Mouse (Mus musculus): ENCODE data around the gene Stard5. TPM values are rescaled to one million over a fixed set of nuclear protein-coding genes. Genes with fewer than 3 reads are reported as not detected.

Stard5 gene
- polyA plus RNA-seq, 1 experiment: 37.0 TPM

DNA sequence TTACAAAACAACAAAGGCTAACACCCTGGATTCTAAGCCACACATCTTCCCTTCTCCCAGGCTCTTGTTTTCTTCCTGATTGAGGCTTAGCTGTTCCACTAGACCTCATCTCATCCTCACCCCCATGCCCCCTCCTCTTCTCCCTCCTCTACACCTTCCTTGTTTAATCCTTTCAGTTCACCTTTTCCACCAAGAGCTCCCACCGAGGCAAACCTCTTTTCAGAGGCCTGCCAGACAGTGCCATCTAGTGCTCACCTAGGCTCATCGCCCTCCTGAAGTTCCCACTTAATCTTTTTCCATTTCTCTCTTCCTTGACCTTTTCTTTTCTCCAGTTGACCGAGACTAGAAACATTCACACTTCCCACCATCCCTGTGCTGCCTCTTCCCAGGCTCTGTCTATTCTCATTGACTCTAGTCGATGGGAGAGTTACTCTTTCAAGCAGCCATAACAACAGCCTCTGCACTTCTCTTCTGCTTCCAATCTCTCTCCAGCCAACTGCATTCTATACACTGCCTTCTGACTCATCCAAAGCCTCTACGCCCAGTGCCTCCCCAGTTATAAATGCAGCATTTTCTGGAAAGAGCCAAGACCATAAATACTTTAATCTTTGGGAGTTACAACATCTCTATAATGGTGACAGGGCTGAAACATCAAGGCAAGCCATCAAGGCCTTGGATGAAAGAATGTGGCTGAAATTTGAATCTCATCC lies 43.9 kb downstream of the Stard5 start:
- Histone ChIP-seq H3K4me1 (ENCODE audit: control insufficient read depth, insufficient read depth, low read length) (peaks cover under 1% of the 10 kb centered on the region; the same call in 1 of the 2 replicates), H3K4me3 (ENCODE audit: insufficient read depth, low read length) (no peak overlapping the region), H3K27ac (ENCODE audit: insufficient read depth, low read depth, low read length) (no peak overlapping the region)
- TF ChIP-seq CTCF (IDR thresholded peaks at IDR 0.05; ENCODE audit: low read depth, low read length): peak; percentile 77
- TF ChIP-seq POLR2A (IDR thresholded peaks at IDR 0.05; ENCODE audit: borderline replicate concordance, low read depth, low read length): no peak

DNA sequence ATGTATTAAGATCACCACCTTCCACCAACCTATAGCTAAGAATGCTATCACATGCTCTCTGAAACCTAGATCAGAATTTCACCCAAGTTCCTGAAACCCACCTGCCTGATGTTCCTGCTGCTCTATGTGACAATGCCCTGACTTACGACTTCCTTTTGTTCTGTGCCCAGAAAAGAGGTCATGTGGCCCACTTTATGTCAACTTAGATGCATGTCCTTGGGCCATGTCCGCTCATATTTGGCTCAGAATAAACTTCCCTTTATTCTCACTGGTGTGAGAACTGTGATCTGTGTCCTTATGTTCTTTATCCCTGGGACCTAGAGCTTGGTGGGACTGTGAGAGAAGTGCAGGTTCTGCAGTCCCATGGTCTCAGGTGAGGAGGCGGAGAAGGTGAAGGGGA lies 45.5 kb downstream of the Stard5 start:
- Histone ChIP-seq H3K27ac (ENCODE audit: insufficient read depth, low read depth, low read length) (no peak overlapping the region), H3K4me1 (ENCODE audit: control insufficient read depth, insufficient read depth, low read length) (no peaks in the 10 kb centered on the region), H3K4me3 (ENCODE audit: insufficient read depth, low read length) (no peak overlapping the region)
- TF ChIP-seq POLR2A (IDR thresholded peaks at IDR 0.05; ENCODE audit: borderline replicate concordance, low read depth, low read length) (no peak), CTCF (IDR thresholded peaks at IDR 0.05; ENCODE audit: low read depth, low read length) (no peak)

- no peak overlapping the region for H3K4me3 ChIP-seq (ENCODE audit: insufficient read depth, low read length)
- no peaks in the 10 kb centered on the region for H3K4me1 ChIP-seq (ENCODE audit: control insufficient read depth, insufficient read depth, low read length)
- no peak for TF ChIP-seq CTCF (IDR thresholded peaks at IDR 0.05; ENCODE audit: low read depth, low read length)
- TF ChIP-seq POLR2A (IDR thresholded peaks at IDR 0.05; ENCODE audit: borderline replicate concordance, low read depth, low read length): no peak
- no peak overlapping the region for H3K27ac ChIP-seq (ENCODE audit: insufficient read depth, low read depth, low read length)
Measured at GRCm38 (mm10) chr7:83678506-83678905, 46.7 kb downstream of the Stard5 start.

GRCm38 (mm10) chr7:83682640-83683274 lies 51.0 kb downstream of the Stard5 start:
- H3K27ac ChIP-seq (ENCODE audit: insufficient read depth, low read depth, low read length): no peak overlapping the region
- no peak overlapping the region for H3K4me3 ChIP-seq (ENCODE audit: insufficient read depth, low read length)
- peaks cover 7% of the 10 kb centered on the region for H3K4me1 ChIP-seq (ENCODE audit: control insufficient read depth, insufficient read depth, low read length)
- no peak for TF ChIP-seq CTCF (IDR thresholded peaks at IDR 0.05; ENCODE audit: low read depth, low read length)

- no peak overlapping the region for H3K4me3 ChIP-seq (ENCODE audit: insufficient read depth, low read length)
- no peak for TF ChIP-seq POLR2A (IDR thresholded peaks at IDR 0.05; ENCODE audit: borderline replicate concordance, low read depth, low read length)
- no peak for TF ChIP-seq CTCF (IDR thresholded peaks at IDR 0.05; ENCODE audit: low read depth, low read length)
- H3K27ac ChIP-seq (ENCODE audit: insufficient read depth, low read depth, low read length): no peak overlapping the region
- H3K4me1 ChIP-seq (ENCODE audit: control insufficient read depth, insufficient read depth, low read length): no peaks in the 10 kb centered on the region
Measured at GRCm38 (mm10) chr7:83695449-83696212, 63.9 kb downstream of the Stard5 start.

DNA sequence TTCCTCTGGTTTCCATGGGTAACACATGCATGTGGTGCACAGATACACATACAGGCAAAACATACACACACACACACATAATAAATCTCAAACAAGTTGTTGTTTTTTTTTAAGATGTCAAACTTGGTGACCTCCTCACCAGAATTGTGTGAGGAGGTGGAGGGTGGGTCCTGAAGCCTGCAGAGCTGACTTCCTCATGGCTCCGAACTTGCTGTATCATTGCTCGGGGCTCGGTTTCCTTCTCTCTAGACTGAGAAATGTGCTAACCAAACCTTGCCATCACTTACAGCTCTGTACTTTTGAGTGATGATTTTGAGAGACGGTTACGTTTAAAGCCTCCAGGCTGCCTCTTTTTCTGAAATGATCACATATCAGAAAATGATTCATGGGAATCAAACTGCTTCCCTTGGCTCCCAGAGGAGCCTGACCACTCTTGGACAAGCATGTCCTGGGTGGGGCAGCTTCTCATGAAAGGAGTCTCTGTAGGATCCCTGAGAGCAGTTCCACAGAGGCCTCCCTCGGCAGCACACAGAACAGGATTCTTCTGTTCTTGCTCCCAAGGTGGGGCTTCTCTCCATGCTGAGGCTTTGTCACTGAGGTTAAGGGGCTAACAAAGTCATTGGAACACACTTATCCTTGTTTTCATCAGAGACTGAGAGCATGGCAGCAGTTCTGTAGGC lies 67.4 kb downstream of the Stard5 start:
- Histone ChIP-seq H3K4me1 (ENCODE audit: control insufficient read depth, insufficient read depth, low read length) (peaks cover 4% of the 10 kb centered on the region), H3K27ac (ENCODE audit: insufficient read depth, low read depth, low read length) (no peak overlapping the region), H3K4me3 (ENCODE audit: insufficient read depth, low read length) (no peak overlapping the region)
- TF ChIP-seq POLR2A (IDR thresholded peaks at IDR 0.05; ENCODE audit: borderline replicate concordance, low read depth, low read length) (no peak), CTCF (IDR thresholded peaks at IDR 0.05; ENCODE audit: low read depth, low read length) (no peak)

Other genes starting within 250 kb of the Stard5 start
- 0.67 and 0.69 TPM in 2 replicates for gene Tmc3, start 47.0 kb upstream of the Stard5 start, polyA plus RNA-seq (2012; ENCODE audit: insufficient read depth, insufficient read length, missing spikeins)
- gene Il16, start 113.8 kb downstream of the Stard5 start, polyA plus RNA-seq (2012; ENCODE audit: insufficient read depth, insufficient read length, missing spikeins): 47.9 and 48.7 TPM in 2 replicates
- not detected in 2 replicates for gene Cfap161, start 162.9 kb downstream of the Stard5 start, polyA plus RNA-seq (2012; ENCODE audit: insufficient read depth, insufficient read length, missing spikeins)